Mouse (Mus musculus) lung, embryonic 16.5 days (tissue): Measurements from ENCODE around the gene Csnk1g2. TPM values are rescaled to one million over a fixed set of nuclear protein-coding genes. Genes with fewer than 3 reads are reported as not detected.

Experiments used
- ATAC-seq: fragments of 200-750 bp; cut with Nextera tagmentation; 2 replicates; pipeline ENCODE4 v1.8.0; 2017; ENCODE audit warnings: low read depth, mild to moderate bottlenecking, moderate library complexity
- H3K27ac ChIP-seq: fragments of 300-500 bp; sonication (generic); 2 replicates; pipeline ENCODE4 v1.5.1; 2014; ENCODE audit warnings: mild to moderate bottlenecking, control low read depth, low read length
- H3K27me3 ChIP-seq: fragments of 300-500 bp; sonication (generic); 2 replicates; pipeline ENCODE4 v1.6.1; 2014; ENCODE audit warnings: low read depth, low read length, mixed read lengths; ENCODE audit not compliant: control insufficient read depth, insufficient read depth
- H3K36me3 ChIP-seq: fragments of 300-500 bp; sonication (generic); 2 replicates; pipeline ENCODE4 v1.6.1; 2014; ENCODE audit warnings: low read length; ENCODE audit not compliant: control insufficient read depth, insufficient read depth
- H3K4me1 ChIP-seq: fragments of 300-500 bp; sonication (generic); replicated peaks from 2 replicates; pipeline ENCODE4 v1.6.1; 2014; ENCODE audit warnings: low read length, mixed read lengths; ENCODE audit not compliant: control insufficient read depth, insufficient read depth
- H3K4me2 ChIP-seq: fragments of 300-500 bp; sonication (generic); 2 replicates; pipeline ENCODE4 v1.6.1; 2014; ENCODE audit warnings: low read depth, low read length, control low read depth
- H3K4me3 ChIP-seq: fragments of 300-500 bp; sonication (generic); 2 replicates; pipeline ENCODE4 v1.5.1; 2014; ENCODE audit warnings: mild to moderate bottlenecking, low read length, control low read depth
- H3K9ac ChIP-seq: fragments of 300-500 bp; sonication (generic); 2 replicates; pipeline ENCODE4 v1.6.1; 2014; ENCODE audit warnings: low read length, control low read depth
- H3K9me3 ChIP-seq: fragments of 300-500 bp; sonication (generic); 2 replicates; pipeline ENCODE4 v1.6.1; 2016; ENCODE audit warnings: low read length; ENCODE audit not compliant: control insufficient read depth
- WGBS: fragments of 180-500 bp; shearing (Covaris S2); extraction: QIAGEN DNeasy Blood & Tissue Kit; methylation state at CpG from one replicate; pipeline ENCODE4 v1.1.7; 2014; 5-methylcytosine and 5-hydroxymethylcytosine counted together
- polyA plus RNA-seq: library from polyadenylated mRNA; unstranded; fragments of >200 nt; fragmentation: Nextera tagmentation; extraction: Ambion mirVana; gene quantifications from 2 replicates; pipeline ENCODE4 v1.2.1, GENCODE M21; 2015

Gene Csnk1g2
- polyA plus RNA-seq, 1 experiment from 2014 or later, result 38.4 TPM

DNA sequence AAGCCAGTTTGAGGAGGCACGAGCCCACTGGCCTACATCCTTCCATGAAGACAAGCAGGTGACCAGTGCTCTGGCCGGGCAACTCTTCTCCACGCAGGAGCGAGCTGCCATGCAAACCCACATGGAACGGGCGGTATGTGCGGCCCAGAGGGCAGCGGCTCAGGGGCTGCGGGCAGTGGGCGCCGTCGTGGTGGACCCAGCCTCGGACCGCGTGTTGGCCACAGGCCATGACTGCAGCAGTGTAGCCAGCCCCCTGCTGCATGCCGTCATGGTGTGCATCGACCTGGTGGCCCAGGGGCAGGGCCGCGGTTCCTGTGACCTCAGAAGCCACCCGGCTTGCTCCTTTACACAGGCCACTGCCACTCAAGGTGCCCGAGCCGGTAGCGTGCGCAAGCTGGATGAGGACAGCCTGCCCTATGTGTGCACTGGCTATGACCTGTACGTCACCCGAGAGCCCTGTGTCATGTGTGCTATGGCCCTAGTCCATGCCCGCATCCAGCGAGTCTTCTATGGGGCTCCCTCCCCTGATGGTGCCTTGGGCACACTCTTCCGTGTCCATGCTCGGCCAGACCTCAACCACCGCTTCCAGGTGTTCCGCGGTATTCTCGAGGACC lies 15.8 kb upstream of the Csnk1g2 start:
- WGBS, result 92% methylated on average over 34 of the region's 34 CpGs
- H3K27ac ChIP-seq, result no peak overlapping the region

DNA sequence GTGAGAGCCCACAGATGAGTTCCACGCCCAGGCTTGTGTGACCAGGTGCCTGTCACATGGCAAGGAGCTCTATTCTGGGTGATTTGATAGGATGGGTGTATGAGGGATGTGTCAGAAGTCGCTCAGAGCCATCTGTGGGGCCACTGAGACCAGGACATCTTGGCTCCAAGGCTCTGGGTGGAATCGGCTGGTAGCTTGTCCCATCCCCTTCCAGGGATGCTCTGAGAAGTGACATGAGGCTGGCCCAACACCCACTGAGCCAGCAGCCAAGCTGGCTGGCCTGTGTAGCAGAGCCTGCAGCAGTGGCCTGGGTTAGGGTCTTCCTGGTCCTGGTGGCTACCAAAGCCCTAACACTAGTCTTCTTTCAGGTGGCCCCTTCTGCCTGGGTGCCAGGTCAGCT lies 14.2 kb upstream of the Csnk1g2 start:
- Histone ChIP-seq H3K9ac (no peak overlapping the region), H3K9me3 (no peaks in the 10 kb centered on the region), H3K4me1 (peaks cover 9% of the 10 kb centered on the region), H3K36me3 (peaks cover 27% of the 10 kb centered on the region), H3K4me2 (no peak overlapping the region), H3K27ac (no peak overlapping the region), H3K4me3 (no peak overlapping the region), H3K27me3 (no peaks in the 10 kb centered on the region)
- WGBS, result 79% methylated on average over 3 of the region's 3 CpGs
- ATAC-seq, result no peak

More for the DNA sequence above, 15.8 kb upstream of the Csnk1g2 start:
- ATAC-seq, result no peak
- Histone ChIP-seq H3K4me3 (no peak overlapping the region), H3K9me3 (no peaks in the 10 kb centered on the region), H3K27me3 (no peaks in the 10 kb centered on the region), H3K4me2 (no peak overlapping the region), H3K4me1 (peaks cover 15% of the 10 kb centered on the region), H3K36me3 (peaks cover 24% of the 10 kb centered on the region), H3K9ac (no peak overlapping the region)

DNA sequence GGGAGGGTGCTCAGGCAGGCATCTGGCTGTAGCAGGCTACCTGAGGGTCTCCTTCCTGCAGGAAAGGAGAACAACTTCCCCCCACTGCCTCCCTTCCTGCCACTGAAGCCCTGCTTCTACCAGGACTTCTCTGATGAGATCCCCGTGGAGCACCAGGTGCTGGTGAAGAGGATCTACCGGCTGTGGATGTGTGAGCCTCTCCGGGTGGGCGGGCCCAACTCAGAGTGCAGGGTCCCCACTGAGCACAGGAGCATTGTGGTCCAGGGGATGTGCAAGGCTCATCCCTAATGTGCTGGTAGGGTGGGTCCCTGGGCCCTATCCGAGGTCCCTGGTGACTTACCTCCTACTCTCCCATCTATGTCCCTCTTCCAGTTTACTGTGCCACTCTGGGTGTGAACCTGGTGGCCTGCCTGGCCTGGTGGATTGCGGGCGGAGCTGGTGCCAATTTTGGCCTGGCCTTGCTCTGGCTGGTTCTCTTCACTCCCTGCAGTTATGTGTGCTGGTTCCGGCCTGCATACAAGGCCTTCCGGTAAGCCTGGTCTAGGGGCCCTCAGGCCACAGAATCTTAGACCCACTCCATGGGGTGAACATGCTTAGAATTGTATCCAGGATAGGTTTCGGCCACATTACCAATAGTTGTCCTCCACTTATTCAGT lies 13.2 kb upstream of the Csnk1g2 start:
- H3K9me3 ChIP-seq, result no peaks in the 10 kb centered on the region
- peaks cover 33% of the 10 kb centered on the region for H3K36me3 ChIP-seq
- no peaks in the 10 kb centered on the region for H3K4me1 ChIP-seq
- no peak overlapping the region for H3K9ac ChIP-seq
- no peak overlapping the region for H3K27ac ChIP-seq
- no peaks in the 10 kb centered on the region for H3K27me3 ChIP-seq
- WGBS, result 85% methylated on average over 10 of the region's 10 CpGs
- no peak for ATAC-seq
- no peak overlapping the region for H3K4me3 ChIP-seq
- no peak overlapping the region for H3K4me2 ChIP-seq

DNA sequence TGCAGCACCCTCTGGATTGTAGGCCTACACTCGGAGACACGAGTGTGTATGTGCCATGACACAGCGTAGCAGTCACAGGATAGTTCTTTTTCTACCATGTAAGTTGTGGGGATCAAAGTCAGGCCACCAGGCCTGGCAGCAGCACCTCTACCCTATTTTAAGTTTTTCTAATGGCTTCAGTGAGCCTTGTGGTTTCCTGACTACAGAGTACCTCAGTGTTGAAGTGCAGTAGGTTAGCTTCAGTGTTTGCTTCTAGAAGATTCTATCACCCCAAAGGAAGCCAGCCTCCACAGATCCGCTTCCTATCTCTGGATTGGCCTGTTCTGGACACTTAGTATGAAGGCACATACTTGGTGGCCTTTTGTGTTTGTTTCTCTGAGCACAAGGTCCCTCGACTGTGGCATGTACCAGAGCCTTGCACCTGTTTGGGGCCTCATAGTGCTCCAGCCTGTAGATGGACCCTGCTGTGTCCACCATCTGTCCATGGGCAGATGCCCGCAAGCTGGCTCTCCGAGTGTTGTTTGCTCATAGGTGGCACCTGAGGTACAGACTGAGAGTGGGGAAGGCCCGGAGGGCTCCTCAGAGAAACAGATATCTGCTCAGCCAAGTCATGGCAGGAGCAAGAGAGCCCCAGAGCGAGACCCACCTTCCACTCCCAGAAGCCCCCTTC lies 12.4 kb upstream of the Csnk1g2 start:
- Histone ChIP-seq H3K27ac (no peak overlapping the region), H3K4me2 (no peak overlapping the region), H3K36me3 (peaks cover 40% of the 10 kb centered on the region), H3K4me1 (no peaks in the 10 kb centered on the region), H3K9me3 (no peaks in the 10 kb centered on the region), H3K9ac (no peak overlapping the region), H3K4me3 (no peak overlapping the region), H3K27me3 (no peaks in the 10 kb centered on the region)
- ATAC-seq, result no peak
- WGBS, result 89% methylated on average over 9 of the region's 9 CpGs

DNA sequence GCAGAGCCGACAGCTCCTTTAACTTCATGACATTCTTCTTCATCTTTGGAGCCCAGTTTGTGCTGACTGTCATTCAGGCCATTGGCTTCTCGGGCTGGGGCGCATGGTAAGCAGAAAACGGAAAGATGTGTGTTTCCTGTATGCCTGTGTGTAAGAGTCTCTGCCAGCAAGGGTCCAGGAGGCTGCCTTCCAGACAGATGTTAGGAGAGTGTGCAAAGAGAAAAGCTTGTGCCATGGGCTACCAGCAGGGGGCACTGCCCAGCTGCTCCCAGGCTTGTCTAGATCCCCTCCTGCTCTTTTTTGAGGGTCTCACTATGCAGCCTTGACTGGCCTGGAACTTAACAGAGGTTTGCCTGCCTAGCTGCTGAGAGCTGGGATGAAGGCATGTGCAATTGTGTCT lies 11.6 kb upstream of the Csnk1g2 start:
- no peak overlapping the region for H3K4me3 ChIP-seq
- H3K27ac ChIP-seq, result no peak overlapping the region
- H3K36me3 ChIP-seq, result peaks cover 43% of the 10 kb centered on the region
- H3K4me2 ChIP-seq, result no peak overlapping the region
- H3K9ac ChIP-seq, result no peak overlapping the region
- H3K27me3 ChIP-seq, result no peaks in the 10 kb centered on the region
- peak; percentile 55 for ATAC-seq
- no peaks in the 10 kb centered on the region for H3K9me3 ChIP-seq
- 48% methylated on average over 4 of the region's 4 CpGs for WGBS
- no peaks in the 10 kb centered on the region for H3K4me1 ChIP-seq

GRCm38 (mm10) chr10:80611905-80612304 lies 10.7 kb upstream of the Csnk1g2 start:
- no peak overlapping the region for H3K4me2 ChIP-seq
- no peak overlapping the region for H3K9ac ChIP-seq
- no peaks in the 10 kb centered on the region for H3K4me1 ChIP-seq
- no peaks in the 10 kb centered on the region for H3K27me3 ChIP-seq
- H3K9me3 ChIP-seq, result no peaks in the 10 kb centered on the region
- no peak for ATAC-seq
- WGBS, result 91% methylated on average over 3 of the region's 3 CpGs
- H3K27ac ChIP-seq, result no peak overlapping the region
- no peak overlapping the region for H3K4me3 ChIP-seq
- H3K36me3 ChIP-seq, result peaks cover 36% of the 10 kb centered on the region

DNA sequence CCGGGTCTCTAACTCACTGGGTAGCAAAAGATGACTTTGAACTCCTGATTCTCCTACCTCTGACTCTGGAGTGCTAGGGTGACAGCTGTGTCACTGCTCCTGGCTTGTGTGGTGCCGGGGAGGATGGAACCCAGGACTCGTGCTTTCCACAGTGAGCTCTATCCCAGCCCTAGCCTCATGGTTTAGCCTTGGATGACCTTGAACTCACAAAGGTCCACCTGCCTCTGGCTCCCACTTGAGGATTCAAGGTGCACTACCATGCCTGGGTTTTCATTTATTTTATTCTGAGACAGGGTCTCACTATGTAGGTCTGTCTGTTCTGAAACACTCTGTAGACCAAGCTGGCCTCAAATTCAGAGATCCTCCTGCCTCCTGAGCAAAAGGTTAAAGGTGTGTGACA lies 8.8 kb upstream of the Csnk1g2 start:
- no peak overlapping the region for H3K27ac ChIP-seq
- H3K4me1 ChIP-seq, result no peaks in the 10 kb centered on the region
- H3K4me3 ChIP-seq, result no peak overlapping the region
- no peaks in the 10 kb centered on the region for H3K27me3 ChIP-seq
- 80% methylated on average over 3 of the region's 3 CpGs for WGBS
- H3K36me3 ChIP-seq, result peaks cover 22% of the 10 kb centered on the region
- ATAC-seq, result no peak
- no peak overlapping the region for H3K4me2 ChIP-seq
- no peaks in the 10 kb centered on the region for H3K9me3 ChIP-seq
- H3K9ac ChIP-seq, result no peak overlapping the region

DNA sequence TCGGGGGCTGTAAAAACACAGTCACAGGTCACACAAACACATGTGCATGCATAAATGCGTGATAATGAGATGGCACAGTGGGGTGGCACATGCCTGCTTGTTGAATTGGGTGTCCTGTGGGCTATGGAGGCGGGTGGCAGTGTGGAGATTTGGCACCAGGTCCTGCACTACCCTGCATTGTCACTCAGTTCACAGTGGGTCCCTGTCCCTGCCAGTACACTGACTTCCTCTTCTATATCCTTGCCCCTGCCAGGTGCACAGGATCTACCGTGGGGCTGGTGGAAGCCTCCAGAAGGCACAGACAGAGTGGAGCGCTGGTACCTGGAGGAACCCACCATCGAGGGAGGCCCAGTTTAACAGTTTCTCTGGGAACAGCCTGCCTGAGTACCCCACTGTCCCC lies 8.3 kb upstream of the Csnk1g2 start:
- ATAC-seq, result no peak
- Histone ChIP-seq H3K9me3 (no peaks in the 10 kb centered on the region), H3K27me3 (no peaks in the 10 kb centered on the region), H3K4me2 (no peak overlapping the region), H3K4me1 (no peaks in the 10 kb centered on the region), H3K9ac (no peak overlapping the region), H3K36me3 (peaks cover 19% of the 10 kb centered on the region), H3K27ac (no peak overlapping the region), H3K4me3 (no peak overlapping the region)
- WGBS, result 83% methylated on average over 6 of the region's 6 CpGs

DNA sequence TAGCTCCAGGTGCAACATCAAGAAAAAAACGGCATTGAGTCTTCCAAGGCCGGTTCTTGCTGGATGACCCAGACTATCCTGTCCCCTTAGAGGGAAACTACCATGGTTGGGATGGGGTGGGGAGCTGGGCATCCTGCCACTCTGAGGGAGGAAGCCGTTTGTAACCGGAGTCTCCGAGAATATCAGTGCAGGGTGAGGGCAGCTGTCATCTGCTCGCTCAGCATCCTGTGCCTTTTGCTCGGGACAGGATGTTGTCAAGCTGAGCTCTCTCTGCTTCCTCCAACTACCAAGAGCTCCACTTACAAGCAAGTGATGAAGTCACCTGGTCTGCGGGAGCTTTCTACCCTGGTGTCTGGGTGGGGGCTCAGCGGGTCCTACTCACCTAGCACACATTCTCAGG lies 4.5 kb upstream of the Csnk1g2 start:
- Histone ChIP-seq H3K9me3 (no peaks in the 10 kb centered on the region), H3K27me3 (no peaks in the 10 kb centered on the region), H3K4me2 (no peak overlapping the region), H3K4me1 (peaks cover 6% of the 10 kb centered on the region), H3K4me3 (no peak overlapping the region), H3K36me3 (peaks cover 16% of the 10 kb centered on the region), H3K9ac (no peak overlapping the region), H3K27ac (peak overlapping the region; percentile 71)
- ATAC-seq, result no peak
- 53% methylated on average over 9 of the region's 9 CpGs for WGBS
